Mouse (Mus musculus) CH12.LX (cell line): ENCODE results near the gene Olfr1394. TPM values are rescaled to one million over a fixed set of nuclear protein-coding genes. Genes with fewer than 3 reads are reported as not detected.

Source experiments
- DNase-seq: peaks from one replicate; pipeline ENCODE4 v3.0.0-alpha.2; 2013; ENCODE audit errors: extremely low read depth
- H3K27ac ChIP-seq: 2 replicates; pipeline ENCODE4 v1.5.1; 2012; ENCODE audit warnings: low read depth, mild to moderate bottlenecking, control low read depth, moderate library complexity; ENCODE audit not compliant: insufficient read depth
- H3K27me3 ChIP-seq: replicated peaks from 2 replicates; pipeline ENCODE3; 2012; ENCODE audit warnings: inconsistent platforms
- H3K36me3 ChIP-seq, 2 experiments: replicated peaks in 1 of 2; 2 replicates each; pipeline versions ENCODE3 to v1.6.1; 2012; ENCODE audit warnings: inconsistent platforms in 1 of 2, low read length in 1 of 2, mild to moderate bottlenecking in 1 of 2, mixed read lengths in 1 of 2, moderate library complexity in 1 of 2; ENCODE audit not compliant: control insufficient read depth in 1 of 2, insufficient read depth in 1 of 2
- H3K4me1 ChIP-seq, 2 experiments: 2 replicates each; pipeline ENCODE4 v1.6.1; 2012; ENCODE audit warnings: inconsistent platforms in 1 of 2, moderate library complexity in 1 of 2; ENCODE audit not compliant: insufficient read depth in 2 of 2, control insufficient read depth in 1 of 2
- H3K4me2 ChIP-seq: 2 replicates; pipeline ENCODE4 v1.6.1; 2012; ENCODE audit warnings: low read depth, mild to moderate bottlenecking, control low read depth; ENCODE audit not compliant: poor library complexity, insufficient read depth, severe bottlenecking
- H3K4me3 ChIP-seq, 3 experiments: fragments of 150-350 bp in 1 of 3; sonication (generic) in 1 of 3; replicated peaks in 1 of 3; 2 replicates each; pipeline versions ENCODE3 to v1.5.1; 2011 to 2012; ENCODE audit warnings: low read depth in 2 of 3, low read length in 2 of 3, mild to moderate bottlenecking in 2 of 3, moderate library complexity in 2 of 3, control low read depth in 1 of 3, improper control_type of control experiment in 1 of 3, inconsistent platforms in 1 of 3, mixed read lengths in 1 of 3; ENCODE audit not compliant: poor library complexity in 1 of 3
- H3K79me2 ChIP-seq: replicated peaks from 2 replicates; pipeline ENCODE4 v1.6.1; 2012; ENCODE audit warnings: mild to moderate bottlenecking, moderate library complexity; ENCODE audit not compliant: control insufficient read depth, poor library complexity, insufficient read depth, severe bottlenecking; ENCODE audit errors: extremely low read depth
- H3K9ac ChIP-seq: 2 replicates; pipeline ENCODE4 v1.6.1; 2012; ENCODE audit warnings: low read depth, mild to moderate bottlenecking, control low read depth, moderate library complexity; ENCODE audit not compliant: insufficient read depth
- H3K9me3 ChIP-seq: replicated peaks from 2 replicates; pipeline ENCODE3; 2012; ENCODE audit warnings: low read length, inconsistent platforms, mixed read lengths
- E2F4 ChIP-seq: IDR thresholded peaks from 2 replicates; pipeline ENCODE4 v1.6.1; 2011; ENCODE audit warnings: low read depth, low read length, improper control_type of control experiment; ENCODE audit not compliant: insufficient replicate concordance
- dilution Hi-C: fragments of 300-500 bp; cut with MboI; formaldehyde crosslinking; loops from 2 replicates; pipeline ENCODE4 v1.14.3; 2020; ENCODE audit warnings: low sequenced_read_pairs; ENCODE audit not compliant: extremely low pct_unique_long_range_greater_than_20kb, extremely low pct_ligation_motif_present
- in situ Hi-C: fragments of 300-500 bp; cut with MboI; formaldehyde crosslinking; loops from 3 replicates; pipeline ENCODE4 v1.14.3; 2019; ENCODE audit warnings: low sequenced_read_pairs, low pct_ligation_motif_present, low pct_unique_long_range_greater_than_20kb, mixed read lengths
- polyA plus RNA-seq: library from polyadenylated mRNA; unstranded; fragments of >175 nt; gene quantifications from 2 replicates; pipeline ENCODE4 v1.2.1, GENCODE M21; 2012; ENCODE audit warnings: low read depth; ENCODE audit not compliant: insufficient read length
- total RNA-seq, 2 experiments: library from RNA; depleted of rRNA; stranded (reverse); fragments of 300-350 nt in 1 of 2; fragments of >200 nt in 1 of 2; gene quantifications; 2 replicates each; pipeline ENCODE4 v1.2.3; 2012 to 2014

Olfr1394 gene
- total and polyA plus RNA-seq, 3 experiments, result not detected

- peaks cover 60% of the 10 kb centered on the region for H3K79me2 ChIP-seq
- DNase-seq, result no peak
- no peak for TF ChIP-seq E2F4
- TF ChIP-seq, all 38 proteins: peak for 0
- dilution Hi-C loops, result no loop called here
- Histone ChIP-seq H3K27me3 (no peaks in the 10 kb centered on the region), H3K36me3 (peaks cover 13 to 33% of the 10 kb centered on the region in 2 experiments), H3K9me3 (no peaks in the 10 kb centered on the region), H3K27ac (no peak overlapping the region), H3K9ac (no peak overlapping the region), H3K4me2 (no peak overlapping the region), H3K4me1 (peaks cover 3 to 67% of the 10 kb centered on the region in 2 experiments; a peak in 3 of 4 replicates), H3K4me3 (no peak overlapping the region)
- in situ Hi-C loops, result no loop called here
These were observed 53.3 kb downstream of the Olfr1394 start for GRCm38 (mm10) chr11:49207495-49207894.

Other genes with a start within 250 kb of the Olfr1394 start
- gene Psme2b, start 208.2 kb upstream of the Olfr1394 start, total RNA-seq (2012; rRNA removed), result 23.5 and 33.5 TPM in 2 replicates
- 78.3 and 80.3 TPM in 2 replicates for gene Psme2b, start 208.2 kb upstream of the Olfr1394 start, total RNA-seq (2014; rRNA removed)
- gene Psme2b, start 208.2 kb upstream of the Olfr1394 start, polyA plus RNA-seq, result 62.4 and 80.1 TPM in 2 replicates
- gene Olfr56, start 175.5 kb upstream of the Olfr1394 start, total RNA-seq (2012; rRNA removed), result not detected in 2 replicates
- gene Olfr56, start 175.5 kb upstream of the Olfr1394 start, total RNA-seq (2014; rRNA removed), result not detected in 2 replicates
- gene Olfr56, start 175.5 kb upstream of the Olfr1394 start, polyA plus RNA-seq, result 0.12 TPM in 1 of 2 replicates, not detected in the other
- gene 9930111J21Rik1, start 175.0 kb upstream of the Olfr1394 start, total RNA-seq (2012; rRNA removed), result 6.4 and 7.4 TPM in 2 replicates
- 3.4 and 4.3 TPM in 2 replicates for gene 9930111J21Rik1, start 175.0 kb upstream of the Olfr1394 start, total RNA-seq (2014; rRNA removed)
- 6.0 and 7.8 TPM in 2 replicates for gene 9930111J21Rik1, start 175.0 kb upstream of the Olfr1394 start, polyA plus RNA-seq
- gene Gm12185, start 162.2 kb upstream of the Olfr1394 start, total RNA-seq (2012; rRNA removed), result 0.04 TPM in 2 replicates
- gene Gm12185, start 162.2 kb upstream of the Olfr1394 start, total RNA-seq (2014; rRNA removed), result 0.08 TPM in 1 of 2 replicates, not detected in the other
- gene Gm12185, start 162.2 kb upstream of the Olfr1394 start, polyA plus RNA-seq, result 0.14 and 0.50 TPM in 2 replicates
- gene Tgtp1, start 160.2 kb upstream of the Olfr1394 start, total RNA-seq (2012; rRNA removed), result 0.04 TPM in 1 of 2 replicates, not detected in the other
- 0.07 TPM in 1 of 2 replicates, not detected in the other for gene Tgtp1, start 160.2 kb upstream of the Olfr1394 start, total RNA-seq (2014; rRNA removed)
- 0.21 TPM in 1 of 2 replicates, not detected in the other for gene Tgtp1, start 160.2 kb upstream of the Olfr1394 start, polyA plus RNA-seq
- gene 9930111J21Rik2, start 103.1 kb upstream of the Olfr1394 start, total RNA-seq (2012; rRNA removed), result 6.9 and 9.9 TPM in 2 replicates
- gene 9930111J21Rik2, start 103.1 kb upstream of the Olfr1394 start, total RNA-seq (2014; rRNA removed), result 18.5 and 21.4 TPM in 2 replicates
- 20.7 and 22.7 TPM in 2 replicates for gene 9930111J21Rik2, start 103.1 kb upstream of the Olfr1394 start, polyA plus RNA-seq
- gene Tgtp2, start 90.2 kb upstream of the Olfr1394 start, total RNA-seq (2012; rRNA removed), result 0.08 TPM in 1 of 2 replicates, not detected in the other
- 0.07 and 0.43 TPM in 2 replicates for gene Tgtp2, start 90.2 kb upstream of the Olfr1394 start, total RNA-seq (2014; rRNA removed)
- gene Tgtp2, start 90.2 kb upstream of the Olfr1394 start, polyA plus RNA-seq, result 0.18 TPM in 1 of 2 replicates, not detected in the other
- gene Ifi47, start 77.8 kb upstream of the Olfr1394 start, total RNA-seq (2012; rRNA removed), result 6.2 and 7.2 TPM in 2 replicates
- 2.3 and 2.8 TPM in 2 replicates for gene Ifi47, start 77.8 kb upstream of the Olfr1394 start, total RNA-seq (2014; rRNA removed)
- gene Ifi47, start 77.8 kb upstream of the Olfr1394 start, polyA plus RNA-seq, result 2.7 and 3.2 TPM in 2 replicates
- gene Olfr1396, start 39.5 kb upstream of the Olfr1394 start, total RNA-seq (2012; rRNA removed), result not detected in 2 replicates
- not detected in 2 replicates for gene Olfr1396, start 39.5 kb upstream of the Olfr1394 start, total RNA-seq (2014; rRNA removed)
- gene Olfr1396, start 39.5 kb upstream of the Olfr1394 start, polyA plus RNA-seq, result not detected in 2 replicates
- gene Olfr1395, start 12.1 kb upstream of the Olfr1394 start, total RNA-seq (2012; rRNA removed), result not detected in 2 replicates
- gene Olfr1395, start 12.1 kb upstream of the Olfr1394 start, total RNA-seq (2014; rRNA removed), result not detected in 2 replicates
- not detected in 2 replicates for gene Olfr1395, start 12.1 kb upstream of the Olfr1394 start, polyA plus RNA-seq
- gene Btnl9, start 32.8 kb downstream of the Olfr1394 start, total RNA-seq (2012; rRNA removed), result 0.17 and 0.34 TPM in 2 replicates
- gene Btnl9, start 32.8 kb downstream of the Olfr1394 start, total RNA-seq (2014; rRNA removed), result not detected in 2 replicates
- gene Btnl9, start 32.8 kb downstream of the Olfr1394 start, polyA plus RNA-seq, result 0.04 and 0.20 TPM in 2 replicates
- gene Zfp62, start 48.9 kb downstream of the Olfr1394 start, total RNA-seq (2012; rRNA removed), result 21.3 and 22.6 TPM in 2 replicates
- 38.7 and 48.8 TPM in 2 replicates for gene Zfp62, start 48.9 kb downstream of the Olfr1394 start, total RNA-seq (2014; rRNA removed)
- 23.2 and 25.3 TPM in 2 replicates for gene Zfp62, start 48.9 kb downstream of the Olfr1394 start, polyA plus RNA-seq
- 83.2 and 118 TPM in 2 replicates for gene Mgat1, start 89.8 kb downstream of the Olfr1394 start, total RNA-seq (2012; rRNA removed)
- gene Mgat1, start 89.8 kb downstream of the Olfr1394 start, total RNA-seq (2014; rRNA removed), result 63.2 and 67.7 TPM in 2 replicates
- 80.9 and 90.5 TPM in 2 replicates for gene Mgat1, start 89.8 kb downstream of the Olfr1394 start, polyA plus RNA-seq
- 0.04 TPM in 1 of 2 replicates, not detected in the other for gene Olfr1393, start 123.9 kb downstream of the Olfr1394 start, total RNA-seq (2012; rRNA removed)
- gene Olfr1393, start 123.9 kb downstream of the Olfr1394 start, total RNA-seq (2014; rRNA removed), result 0.18 TPM in 1 of 2 replicates, not detected in the other
- gene Olfr1393, start 123.9 kb downstream of the Olfr1394 start, polyA plus RNA-seq, result 0.08 and 0.10 TPM in 2 replicates
- not detected in 2 replicates for gene Olfr1392, start 130.9 kb downstream of the Olfr1394 start, total RNA-seq (2012; rRNA removed)
- gene Olfr1392, start 130.9 kb downstream of the Olfr1394 start, total RNA-seq (2014; rRNA removed), result not detected in 2 replicates
- not detected in 2 replicates for gene Olfr1392, start 130.9 kb downstream of the Olfr1394 start, polyA plus RNA-seq
- gene Olfr10, start 150.4 kb downstream of the Olfr1394 start, total RNA-seq (2012; rRNA removed), result not detected in 2 replicates
- gene Olfr10, start 150.4 kb downstream of the Olfr1394 start, total RNA-seq (2014; rRNA removed), result not detected in 2 replicates
- not detected in 2 replicates for gene Olfr10, start 150.4 kb downstream of the Olfr1394 start, polyA plus RNA-seq
- not detected in 2 replicates for gene Olfr1391, start 168.4 kb downstream of the Olfr1394 start, total RNA-seq (2012; rRNA removed)
- not detected in 2 replicates for gene Olfr1391, start 168.4 kb downstream of the Olfr1394 start, total RNA-seq (2014; rRNA removed)
- not detected in 2 replicates for gene Olfr1391, start 168.4 kb downstream of the Olfr1394 start, polyA plus RNA-seq
- gene Olfr1390, start 180.8 kb downstream of the Olfr1394 start, total RNA-seq (2012; rRNA removed), result not detected in 2 replicates
- not detected in 2 replicates for gene Olfr1390, start 180.8 kb downstream of the Olfr1394 start, total RNA-seq (2014; rRNA removed)
- gene Olfr1390, start 180.8 kb downstream of the Olfr1394 start, polyA plus RNA-seq, result not detected in 2 replicates